Mouse (Mus musculus): ENCODE data around the gene Atp6ap1. TPM values are rescaled to one million over a fixed set of nuclear protein-coding genes. Genes with fewer than 3 reads are reported as not detected.
A peak's percentile ranks its signal among the peaks of the same experiment; 100 is the strongest.

Atp6ap1 gene
- 120 TPM for polyA plus RNA-seq (2012; fragmentation: generic; extraction: Trizol)
- long read RNA-seq, experiment 1, transcript Atp6ap1-201 (10 exons, 2,189 nt): major isoform, 51 of 64 reads
- long read RNA-seq, experiment 1, partial matches to known transcripts: 3 of 64 reads
- long read RNA-seq, experiment 1, other reads (novel, unspliced or antisense): 10 of 64 reads
- long read RNA-seq, experiment 2, transcript Atp6ap1-201 (10 exons, 2,189 nt): major isoform, 303 of 324 reads
- long read RNA-seq, experiment 2, partial matches to known transcripts: 4 of 324 reads
- long read RNA-seq, experiment 2, other reads (novel, unspliced or antisense): 16 of 324 reads

DNA sequence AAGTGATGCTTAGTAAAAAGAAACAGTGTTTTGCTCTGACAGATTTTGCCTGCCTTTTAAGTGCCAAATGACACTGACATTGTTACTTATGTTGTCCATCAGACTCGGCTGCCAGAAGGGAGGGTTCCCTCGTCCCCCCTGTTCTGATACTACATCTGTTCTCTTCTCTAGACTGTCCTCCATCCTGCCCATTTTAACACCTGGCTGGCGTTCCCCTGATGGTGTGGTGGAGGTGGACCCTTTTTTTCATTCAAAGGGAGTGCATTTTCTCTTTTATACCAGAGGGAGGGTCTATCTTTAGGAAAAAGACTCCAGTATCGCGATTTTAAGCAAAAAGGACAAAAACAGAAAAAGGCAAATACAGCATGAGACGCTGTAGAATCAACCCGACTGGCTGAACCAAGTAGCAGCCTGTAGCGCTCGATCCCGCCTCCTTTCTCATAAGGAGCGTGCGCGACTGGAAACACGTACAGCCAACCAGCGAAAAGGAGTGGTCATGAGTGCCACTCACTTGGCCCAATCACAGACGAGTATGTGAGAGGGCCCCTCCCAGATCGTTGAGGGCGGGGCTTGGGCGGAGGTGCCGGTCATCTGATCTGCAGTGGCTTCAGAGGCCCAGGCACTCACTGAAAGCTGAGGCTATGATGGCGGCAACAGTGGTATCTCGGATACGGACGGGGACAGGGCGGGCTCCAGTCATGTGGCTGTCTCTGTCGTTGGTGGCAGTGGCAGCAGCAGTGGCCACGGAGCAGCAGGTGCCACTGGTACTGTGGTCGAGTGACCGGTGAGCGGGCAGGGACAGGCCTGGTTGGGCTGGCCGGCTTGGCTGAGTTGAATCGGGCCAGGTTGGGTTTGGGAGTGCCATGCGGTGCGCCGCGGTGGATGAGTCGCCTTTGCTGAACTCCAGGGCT, at the start of gene Atp6ap1:
Atp6ap1 (plus strand) TSS at position 560 of the 911 bp plus-strand sequence.
- Histone ChIP-seq H3ac (ENCODE audit: control insufficient read depth, insufficient read length, low read depth) (peak within 1 kb of the TSS; percentile 93), H3K36me3 (ENCODE audit: control insufficient read depth, insufficient read depth) (peaks cover 16% of the 10 kb centered on the region), H3K27me3 (ENCODE audit: control insufficient read depth, insufficient read depth, insufficient read length) (no peaks in the 10 kb centered on the region), H3K79me2 (ENCODE audit: control insufficient read depth, insufficient read depth) (peaks cover 20% of the 10 kb centered on the region), H3K4me3 (ENCODE audit: insufficient read depth, poor library complexity, severe bottlenecking) (peak within 1 kb of the TSS; percentile 55), H3K79me3 (ENCODE audit: low read depth) (peaks cover 7% of the 10 kb centered on the region)
- no peak for TF ChIP-seq MAX (IDR thresholded peaks at IDR 0.05)
- no peak for TF ChIP-seq FOSL1 (IDR thresholded peaks at IDR 0.05; ENCODE audit: insufficient read depth, low read length, poor library complexity, severe bottlenecking)
- no peak for TF ChIP-seq MYOG (IDR thresholded peaks at IDR 0.05; ENCODE audit: control insufficient read depth, extremely low read depth, insufficient read length)
- TF ChIP-seq MYOD1 (IDR thresholded peaks at IDR 0.05; ENCODE audit: control insufficient read depth, insufficient read length, low read depth): no peak
- TF ChIP-seq CTCF (IDR thresholded peaks at IDR 0.05; ENCODE audit: control insufficient read depth, insufficient read depth, insufficient read length): no peak
- TF ChIP-seq CEBPB (IDR thresholded peaks at IDR 0.05; ENCODE audit: low read depth): no peak
- TF ChIP-seq USF1 (IDR thresholded peaks at IDR 0.05; ENCODE audit: low read depth): no peak

DNA sequence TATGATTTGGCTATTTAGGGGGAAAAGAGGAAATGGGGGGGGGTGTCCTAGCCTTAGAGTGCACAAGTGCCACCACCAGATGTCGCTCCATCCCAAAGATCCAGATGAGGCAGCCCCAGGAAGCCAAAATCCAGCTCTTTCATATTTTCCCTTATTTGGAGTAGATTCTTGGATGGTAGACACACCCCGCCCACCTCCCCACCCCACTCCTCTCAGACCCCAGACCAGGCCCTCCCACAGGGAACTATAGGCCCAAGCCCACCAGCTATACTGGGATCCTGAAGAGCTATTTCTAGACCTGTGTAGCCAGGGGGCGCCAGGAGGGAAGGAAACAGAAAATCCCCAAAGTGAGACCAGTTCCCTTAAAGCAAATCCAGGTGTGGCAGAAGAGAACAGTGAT, 48.2 kb upstream of the Atp6ap1 start:
- Histone ChIP-seq H3ac (ENCODE audit: control insufficient read depth, insufficient read length, low read depth) (peak overlapping the region; percentile 76), H3K79me3 (ENCODE audit: low read depth) (peaks cover 29% of the 10 kb centered on the region), H3K79me2 (ENCODE audit: control insufficient read depth, insufficient read depth) (peaks cover 51% of the 10 kb centered on the region), H3K36me3 (ENCODE audit: control insufficient read depth, insufficient read depth) (peaks cover 11% of the 10 kb centered on the region), H3K27me3 (ENCODE audit: control insufficient read depth, insufficient read depth, insufficient read length) (no peaks in the 10 kb centered on the region), H3K4me3 (ENCODE audit: insufficient read depth, poor library complexity, severe bottlenecking) (peak overlapping the region; percentile 39)
- no peak for TF ChIP-seq CTCF (IDR thresholded peaks at IDR 0.05; ENCODE audit: control insufficient read depth, insufficient read depth, insufficient read length)

DNA sequence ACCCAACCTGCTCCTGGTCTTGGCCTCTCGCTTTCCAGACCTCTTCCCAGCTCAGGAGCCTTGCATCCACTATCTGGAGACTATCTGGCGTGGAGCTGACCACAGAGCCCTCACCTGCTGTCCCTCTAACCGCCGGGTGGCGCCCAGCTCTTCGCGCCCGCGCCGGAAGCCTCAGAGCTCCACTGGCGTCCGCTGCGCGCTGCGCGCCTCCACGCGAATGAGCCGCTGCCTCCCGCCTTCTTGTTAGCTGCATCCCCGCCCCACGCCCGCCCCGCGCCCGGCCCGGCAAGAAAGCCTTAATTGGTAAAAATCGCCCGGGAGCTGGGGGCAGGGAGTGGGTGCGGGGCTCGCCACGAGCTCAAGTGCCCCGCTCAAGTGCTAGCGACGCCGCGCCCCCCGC, 47.3 kb upstream of the Atp6ap1 start, which contains the start of gene Flna:
Flna (minus strand) TSS at position 206 of the 400 bp plus-strand sequence.
- peak; percentile 3 for TF ChIP-seq CTCF (IDR thresholded peaks at IDR 0.05; ENCODE audit: control insufficient read depth, insufficient read depth, insufficient read length)
- no peak for TF ChIP-seq USF1 (IDR thresholded peaks at IDR 0.05; ENCODE audit: low read depth)
- peaks cover 20% of the 10 kb centered on the region for H3K79me3 ChIP-seq (ENCODE audit: low read depth)
- no peaks in the 10 kb centered on the region for H3K27me3 ChIP-seq (ENCODE audit: control insufficient read depth, insufficient read depth, insufficient read length)
- peaks cover 6% of the 10 kb centered on the region for H3K36me3 ChIP-seq (ENCODE audit: control insufficient read depth, insufficient read depth)
- peak within 1 kb of the TSS; percentile 39 for H3K4me3 ChIP-seq (ENCODE audit: insufficient read depth, poor library complexity, severe bottlenecking)
- peaks cover 42% of the 10 kb centered on the region for H3K79me2 ChIP-seq (ENCODE audit: control insufficient read depth, insufficient read depth)
- peak within 1 kb of the TSS; percentile 76 for H3ac ChIP-seq (ENCODE audit: control insufficient read depth, insufficient read length, low read depth)

DNA sequence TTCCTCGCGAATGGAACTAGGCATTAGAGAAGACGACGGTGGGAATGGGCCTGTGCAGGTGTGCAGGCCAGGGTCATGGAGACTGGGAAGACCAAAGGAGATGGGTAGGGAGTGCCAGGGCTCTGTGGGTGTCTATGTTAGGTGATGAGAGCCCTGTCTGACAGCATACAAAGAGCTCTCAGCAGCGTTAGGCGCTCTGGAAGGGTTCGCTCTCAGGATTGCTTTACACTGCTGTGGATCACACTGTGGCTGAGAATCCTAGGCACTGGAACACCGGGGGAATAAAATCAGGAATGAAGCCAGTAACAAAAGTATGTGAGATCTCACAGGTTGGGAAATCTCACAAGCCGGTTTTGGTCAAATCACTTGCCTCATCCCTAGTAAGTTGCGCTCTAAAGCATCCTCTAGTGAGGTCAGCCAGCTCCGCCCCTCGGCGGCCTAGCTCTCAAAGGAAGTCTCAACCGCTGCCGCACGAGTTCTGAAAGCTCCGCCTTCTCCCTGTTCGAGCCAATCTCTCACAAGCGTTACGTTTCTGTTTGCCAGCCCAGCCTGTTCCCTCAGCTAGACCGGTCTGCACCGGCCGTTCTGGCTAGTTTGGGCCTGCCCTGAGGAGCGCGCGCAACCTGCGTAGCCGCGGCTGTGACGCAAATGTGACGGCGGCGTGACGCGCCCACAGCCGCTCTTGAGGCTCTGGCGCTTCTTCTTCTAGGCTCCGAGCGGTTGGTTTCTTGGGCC, 42.6 kb upstream of the Atp6ap1 start, which contains the start of gene Emd:
Emd (plus strand) TSS at position 535 of the 735 bp plus-strand sequence.
- Histone ChIP-seq H3ac (ENCODE audit: control insufficient read depth, insufficient read length, low read depth) (peak within 1 kb of the TSS; percentile 76), H3K79me3 (ENCODE audit: low read depth) (peaks cover 16% of the 10 kb centered on the region), H3K36me3 (ENCODE audit: control insufficient read depth, insufficient read depth) (peaks cover 20% of the 10 kb centered on the region), H3K4me3 (ENCODE audit: insufficient read depth, poor library complexity, severe bottlenecking) (peak within 1 kb of the TSS; percentile 69), H3K27me3 (ENCODE audit: control insufficient read depth, insufficient read depth, insufficient read length) (no peaks in the 10 kb centered on the region), H3K79me2 (ENCODE audit: control insufficient read depth, insufficient read depth) (peaks cover 33% of the 10 kb centered on the region)
- TF ChIP-seq MYOD1 (IDR thresholded peaks at IDR 0.05; ENCODE audit: control insufficient read depth, insufficient read length, low read depth): no peak
- no peak for TF ChIP-seq MYOG (IDR thresholded peaks at IDR 0.05; ENCODE audit: control insufficient read depth, extremely low read depth, insufficient read length)
- TF ChIP-seq CTCF (IDR thresholded peaks at IDR 0.05; ENCODE audit: control insufficient read depth, insufficient read depth, insufficient read length): no peak
- no peak for TF ChIP-seq MAX (IDR thresholded peaks at IDR 0.05)
- TF ChIP-seq FOSL1 (IDR thresholded peaks at IDR 0.05; ENCODE audit: insufficient read depth, low read length, poor library complexity, severe bottlenecking): no peak
- no peak for TF ChIP-seq USF1 (IDR thresholded peaks at IDR 0.05; ENCODE audit: low read depth)
- no peak for TF ChIP-seq CEBPB (IDR thresholded peaks at IDR 0.05; ENCODE audit: low read depth)

DNA sequence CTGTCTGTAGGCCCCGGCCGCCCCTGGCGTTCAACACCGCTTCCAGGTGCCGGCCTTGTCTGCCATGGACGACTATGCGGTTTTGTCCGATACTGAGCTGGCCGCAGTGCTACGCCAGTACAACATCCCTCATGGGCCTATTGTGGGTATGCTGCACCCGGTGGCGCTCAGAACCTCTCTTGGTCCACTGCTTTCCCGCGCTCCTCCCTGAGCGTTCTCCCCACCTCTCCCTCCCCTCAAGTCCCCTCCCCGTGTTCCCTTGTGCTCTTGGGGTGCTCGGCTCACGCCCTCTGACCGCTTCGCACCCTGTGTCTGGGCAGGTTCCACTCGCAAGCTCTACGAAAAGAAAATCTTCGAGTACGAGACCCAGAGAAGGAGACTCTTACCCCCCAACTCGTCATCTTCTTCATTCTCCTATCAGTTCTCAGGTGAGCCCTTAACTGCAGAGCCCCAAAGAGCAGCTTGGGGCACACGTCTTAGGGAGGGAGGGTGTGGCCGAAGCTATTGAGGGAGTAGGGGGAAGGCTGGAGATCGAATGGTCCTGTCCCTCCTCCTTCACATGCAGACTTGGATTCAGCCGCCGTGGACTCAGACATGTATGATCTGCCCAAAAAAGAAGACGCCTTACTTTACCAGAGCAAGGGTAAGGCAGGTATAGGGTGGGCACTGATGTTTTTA, 41.9 kb upstream of the Atp6ap1 start:
- H3K79me3 ChIP-seq (ENCODE audit: low read depth): peaks cover 17% of the 10 kb centered on the region
- peak overlapping the region; percentile 76 for H3ac ChIP-seq (ENCODE audit: control insufficient read depth, insufficient read length, low read depth)
- peak overlapping the region; percentile 69 for H3K4me3 ChIP-seq (ENCODE audit: insufficient read depth, poor library complexity, severe bottlenecking)
- peaks cover 32% of the 10 kb centered on the region for H3K79me2 ChIP-seq (ENCODE audit: control insufficient read depth, insufficient read depth)
- no peaks in the 10 kb centered on the region for H3K27me3 ChIP-seq (ENCODE audit: control insufficient read depth, insufficient read depth, insufficient read length)
- TF ChIP-seq MYOG (IDR thresholded peaks at IDR 0.05; ENCODE audit: control insufficient read depth, extremely low read depth, insufficient read length) (no peak), FOSL1 (IDR thresholded peaks at IDR 0.05; ENCODE audit: insufficient read depth, low read length, poor library complexity, severe bottlenecking) (no peak), USF1 (IDR thresholded peaks at IDR 0.05; ENCODE audit: low read depth) (no peak)
- H3K36me3 ChIP-seq (ENCODE audit: control insufficient read depth, insufficient read depth): peaks cover 23% of the 10 kb centered on the region
